Mouse (Mus musculus): ENCODE measurements around the gene Mmp14.

The Mmp14 gene

DNA sequence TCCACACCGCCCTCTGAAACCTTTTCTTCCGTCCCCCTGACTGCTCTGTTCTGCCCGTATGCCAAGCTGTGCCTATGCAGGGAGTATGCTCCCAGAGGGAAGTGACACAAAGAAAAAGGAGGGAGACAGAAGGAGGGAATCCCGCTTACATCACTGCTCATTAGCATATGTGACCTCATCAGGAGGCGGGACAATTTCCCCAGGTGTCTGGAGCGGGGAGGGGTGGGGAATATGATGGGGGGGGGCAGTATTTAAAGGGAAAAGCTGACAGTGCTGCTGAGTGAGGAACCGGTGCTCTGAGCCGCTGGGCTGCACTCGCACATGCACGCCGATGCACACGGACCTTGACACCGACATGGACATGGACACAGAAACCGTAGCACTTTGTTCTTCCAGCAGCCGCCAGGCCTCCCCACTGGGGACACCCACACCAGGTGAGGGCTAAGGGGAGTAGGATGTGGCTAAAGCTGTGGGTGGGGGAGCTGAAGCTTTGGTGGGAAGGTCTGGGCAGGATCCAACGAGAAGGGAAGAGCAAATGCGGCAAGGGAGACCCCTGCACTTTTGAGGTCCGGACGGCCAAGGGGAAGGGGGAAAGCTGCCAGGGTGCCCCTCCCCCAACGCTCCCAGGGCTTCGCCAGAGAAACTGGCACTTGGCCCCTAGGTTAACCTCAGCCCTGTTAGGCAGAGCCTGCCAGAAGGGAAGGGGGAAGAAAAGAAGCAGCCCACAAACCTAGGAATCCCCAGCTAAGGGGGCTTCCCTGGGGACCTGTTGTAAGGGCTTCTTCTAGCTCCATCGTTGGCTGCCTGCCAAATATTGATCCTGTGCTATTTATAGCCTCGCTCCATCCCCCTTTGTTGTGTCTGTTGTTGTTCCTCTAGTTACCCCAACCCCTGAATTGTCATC, 44.8 kb downstream of the Mmp14 start, which contains the start of gene Rem2:
Gene Rem2, plus strand, starts transcription at position 160 of the 904 bp plus-strand sequence.
- DNase-seq (ENCODE audit: low spot score): no peak

DNA sequence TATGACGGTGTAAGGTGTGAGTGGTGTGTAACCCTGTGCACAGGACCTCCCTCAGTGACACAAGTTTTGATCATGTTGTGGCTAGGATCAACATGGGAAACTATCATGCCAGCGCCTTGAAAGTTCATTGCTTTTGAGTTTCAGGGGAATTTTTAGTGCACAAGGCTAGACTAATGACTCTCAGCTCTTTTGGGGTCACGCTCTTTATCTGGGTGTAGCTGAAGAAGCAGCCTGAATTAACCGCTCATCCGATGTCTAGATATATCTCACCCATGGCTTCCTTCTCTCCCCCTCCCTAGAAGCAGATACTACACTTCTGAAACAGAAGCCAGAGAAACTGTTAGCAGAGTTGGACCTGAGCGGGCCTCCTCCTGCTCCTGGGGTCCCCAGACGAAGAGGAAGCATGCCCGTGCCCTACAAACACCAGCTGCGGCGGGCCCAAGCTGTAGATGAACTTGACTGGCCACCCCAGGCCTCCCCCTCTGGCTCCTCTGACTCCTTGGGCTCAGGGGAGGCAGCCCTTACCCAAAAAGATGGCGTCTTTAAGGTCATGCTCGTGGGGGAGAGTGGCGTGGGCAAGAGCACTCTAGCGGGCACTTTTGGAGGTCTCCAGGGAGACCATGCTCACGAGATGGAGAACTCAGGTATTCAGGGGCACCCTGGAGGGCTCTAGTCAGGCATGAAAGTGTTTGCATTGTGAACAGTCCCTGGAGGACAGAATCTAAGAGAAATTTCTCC, 45.9 kb downstream of the Mmp14 start:
- no peak for DNase-seq (ENCODE audit: low spot score)

DNA sequence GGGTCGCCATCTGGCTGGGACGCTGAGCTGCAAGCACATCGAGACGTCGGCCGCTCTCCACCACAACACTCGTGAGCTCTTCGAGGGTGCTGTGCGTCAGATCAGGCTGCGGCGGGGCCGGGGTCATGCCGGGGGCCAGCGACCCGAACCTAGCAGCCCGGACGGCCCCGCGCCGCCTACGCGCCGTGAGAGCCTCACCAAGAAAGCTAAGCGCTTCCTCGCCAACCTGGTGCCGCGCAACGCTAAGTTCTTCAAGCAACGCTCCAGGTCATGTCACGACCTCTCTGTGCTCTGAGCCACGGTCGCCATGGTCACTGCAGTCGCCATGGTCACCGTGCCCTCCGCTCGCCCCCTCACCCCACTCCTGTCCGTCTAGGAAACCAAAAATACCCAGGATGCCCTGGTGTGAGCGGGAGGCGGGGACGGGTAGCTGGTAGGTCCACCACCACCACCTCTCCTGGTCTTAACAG, 48.1 kb downstream of the Mmp14 start:
- peak; percentile 23 for DNase-seq (ENCODE audit: low spot score)

DNA sequence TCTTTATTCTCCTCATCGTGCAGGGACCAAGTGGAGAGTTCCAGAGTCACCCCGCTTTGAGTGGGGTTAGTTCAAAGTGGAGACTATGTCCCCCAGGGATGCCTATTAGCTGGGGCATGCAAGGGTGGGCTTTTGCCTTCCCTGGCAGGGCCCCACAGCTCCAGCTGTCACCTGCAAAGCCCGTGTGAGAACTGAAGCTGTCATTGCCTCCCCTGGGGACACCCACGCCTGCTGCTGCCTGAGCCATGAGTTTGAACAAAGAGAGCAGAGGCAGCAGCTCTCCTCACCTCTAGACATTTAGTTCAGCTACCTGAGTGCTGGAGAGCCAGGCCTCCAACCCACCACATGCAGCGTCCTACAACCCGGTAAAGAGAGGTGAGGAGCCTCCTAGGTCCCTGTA, 49.3 kb downstream of the Mmp14 start:
- no peak for DNase-seq (ENCODE audit: low spot score)

DNA sequence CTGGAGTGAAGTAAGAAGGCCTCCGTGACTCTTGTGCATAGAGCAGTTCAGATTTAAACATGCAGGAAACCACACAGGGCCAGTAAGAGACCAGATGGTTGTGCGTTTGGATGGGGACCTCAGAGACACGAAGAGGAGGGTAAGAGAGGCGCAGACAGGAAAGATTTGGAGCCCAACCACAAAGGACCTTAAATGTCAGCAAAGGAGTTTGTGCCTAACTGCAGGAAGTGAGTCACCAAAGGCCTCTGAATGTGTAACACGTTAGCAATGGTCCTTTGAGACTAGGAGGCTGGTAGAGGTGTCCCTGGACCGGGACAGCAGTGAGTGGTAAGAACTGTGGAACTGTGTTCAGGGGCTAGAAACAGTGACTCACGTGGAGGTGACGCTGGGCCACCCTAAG, 50.0 kb downstream of the Mmp14 start:
- no peak for DNase-seq (ENCODE audit: low spot score)

DNA sequence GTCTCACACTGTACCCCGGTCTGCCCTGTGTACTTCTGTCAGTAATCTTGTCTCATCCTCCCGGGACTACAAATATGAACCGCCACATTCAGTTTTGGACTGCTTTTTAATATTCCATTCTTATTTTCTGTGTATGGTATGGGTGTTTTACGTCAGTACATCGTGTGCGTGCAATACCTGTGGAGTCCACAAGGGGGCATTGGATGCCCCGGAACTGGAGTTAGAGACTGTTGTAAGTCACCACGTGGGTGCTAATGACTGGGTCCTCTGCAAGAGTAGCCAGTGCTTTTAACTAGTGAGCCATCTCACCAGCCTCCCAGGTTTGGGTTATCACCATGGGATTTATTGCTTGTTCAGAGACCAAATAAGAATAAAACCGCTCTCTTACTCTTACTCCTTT, 51.1 kb downstream of the Mmp14 start:
- DNase-seq (ENCODE audit: low spot score): no peak

DNA sequence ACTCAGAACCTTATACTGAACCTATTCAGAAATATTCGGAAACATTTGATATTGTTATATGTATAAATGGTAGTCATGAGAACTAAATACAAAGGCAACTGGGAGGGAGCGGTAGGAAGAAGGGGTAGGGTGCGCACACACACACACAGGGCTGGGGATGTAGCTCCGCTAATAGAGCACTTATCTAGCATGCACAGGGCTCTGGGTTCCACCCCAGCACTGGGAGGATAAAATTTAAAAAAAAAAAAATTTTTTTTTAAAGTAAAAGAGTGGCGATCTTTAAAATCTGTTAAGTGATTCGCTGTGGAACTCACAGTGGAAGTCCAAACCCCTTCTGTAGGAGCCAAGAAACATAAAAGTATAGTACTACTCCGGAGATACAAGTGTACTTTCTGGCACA, 54.5 kb downstream of the Mmp14 start:
- DNase-seq (ENCODE audit: low spot score): no peak

DNA sequence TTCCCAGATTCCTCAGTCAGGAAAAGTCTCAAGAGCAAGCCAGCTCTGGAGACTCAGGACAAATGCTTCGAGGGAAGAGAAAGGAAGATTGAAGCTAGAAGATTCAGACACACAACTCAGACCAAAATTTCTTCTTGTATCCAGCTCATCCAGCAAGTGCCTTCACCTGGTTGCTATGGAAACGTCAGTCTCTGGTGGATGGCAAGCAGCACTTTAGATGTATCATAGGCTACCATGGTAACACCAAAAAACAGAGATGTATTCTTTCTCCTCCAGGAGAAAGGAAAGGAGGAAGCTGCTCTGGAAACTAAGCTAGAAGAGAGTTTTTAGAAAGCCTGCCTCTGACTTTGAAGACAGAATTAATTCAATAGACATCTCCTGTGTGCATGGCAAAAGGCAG, 56.3 kb downstream of the Mmp14 start:
- no peak for DNase-seq (ENCODE audit: low spot score)

DNA sequence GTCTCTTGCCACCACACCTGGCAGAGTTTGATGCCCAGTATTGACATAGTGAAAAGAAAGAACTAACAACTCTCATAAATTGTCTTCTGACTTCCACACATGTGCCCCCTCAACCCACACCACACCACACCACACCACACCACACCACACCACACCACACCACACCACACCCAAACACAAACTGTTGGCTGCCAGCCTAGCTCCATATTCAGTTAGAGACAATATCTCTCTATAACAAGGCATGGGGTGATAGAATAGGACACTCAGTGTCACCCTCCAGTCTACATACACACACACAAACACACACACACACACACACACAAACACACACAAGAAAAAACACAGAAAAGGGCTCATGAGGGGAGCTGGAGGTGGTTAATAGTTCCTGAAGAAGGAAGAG, 56.9 kb downstream of the Mmp14 start:
- no peak for DNase-seq (ENCODE audit: low spot score)

DNA sequence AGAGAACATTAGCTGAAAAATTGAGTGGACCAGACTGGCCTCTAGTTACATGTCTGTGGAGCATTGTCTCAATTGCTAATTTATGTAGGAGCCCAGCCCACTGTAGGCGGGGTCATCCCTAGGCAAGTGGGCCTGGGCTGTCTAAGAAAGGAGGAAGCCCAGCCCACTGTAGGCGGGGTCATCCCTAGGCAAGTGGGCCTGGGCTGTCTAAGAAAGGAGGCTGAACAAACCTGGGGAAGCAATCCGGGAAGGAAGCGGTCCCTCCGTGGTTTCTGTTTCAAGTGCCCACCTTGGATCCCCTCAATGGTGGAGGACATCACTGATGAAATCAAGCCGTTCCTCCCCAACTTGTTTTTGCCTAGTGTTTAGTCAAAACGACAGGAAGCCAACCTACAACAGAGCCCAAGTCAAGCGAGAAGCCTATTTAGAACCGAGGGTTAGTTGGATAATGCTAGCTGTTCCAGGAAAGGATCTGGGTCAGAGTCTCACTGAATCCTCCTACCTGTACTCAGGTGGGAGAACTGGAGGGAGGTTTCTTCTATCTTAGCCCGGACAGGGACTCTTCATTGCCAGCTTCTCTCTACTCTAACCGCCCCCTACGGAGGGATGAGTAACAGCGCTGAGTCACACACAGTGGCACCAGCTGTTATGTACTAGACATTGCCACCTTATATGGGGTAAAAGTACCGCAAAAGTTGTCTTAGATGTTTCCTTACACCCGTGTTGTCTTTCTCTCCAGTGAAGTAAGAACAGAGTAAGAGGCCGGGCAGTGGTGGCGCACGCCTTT, 61.1 kb downstream of the Mmp14 start:
- DNase-seq (ENCODE audit: low spot score): no peak

DNA sequence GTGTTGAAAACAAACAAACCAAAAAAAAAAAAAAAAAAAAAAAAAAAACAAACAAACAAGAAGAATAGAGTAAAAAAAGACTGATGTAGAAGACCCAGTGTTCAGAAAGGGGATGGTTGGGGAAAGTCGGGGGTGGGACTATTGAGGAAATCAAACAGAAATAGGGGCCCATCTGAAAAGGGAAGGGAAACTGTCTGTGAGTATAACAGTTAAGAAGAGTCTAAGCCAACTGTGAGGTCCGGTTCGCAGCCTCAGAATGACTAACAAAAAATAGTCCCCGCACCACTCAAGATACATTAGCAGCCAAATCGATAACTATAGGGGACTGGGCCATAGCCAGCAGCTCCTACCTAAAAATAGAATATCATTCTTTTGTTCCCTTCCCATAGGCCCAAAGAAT, 61.8 kb downstream of the Mmp14 start:
- no peak for DNase-seq (ENCODE audit: low spot score)

DNA sequence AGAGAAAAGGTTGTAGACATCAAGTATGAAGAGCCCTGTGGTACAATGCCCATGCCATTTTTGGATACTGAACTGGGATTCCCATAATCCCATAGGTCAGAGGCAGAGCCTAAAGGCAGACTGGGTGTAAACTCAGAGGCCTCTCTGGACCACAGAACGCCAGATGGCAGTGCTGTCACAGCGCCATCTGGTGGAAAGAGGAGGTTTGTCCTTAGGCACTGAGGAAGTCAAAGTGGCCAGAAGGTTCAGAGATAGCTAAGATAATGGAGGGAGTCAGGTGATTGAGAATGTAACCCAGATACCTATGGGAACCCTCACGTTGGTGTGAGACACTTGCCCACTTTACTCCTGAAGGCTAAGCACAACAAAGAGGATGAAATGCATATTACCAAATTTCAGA, 62.8 kb downstream of the Mmp14 start:
- DNase-seq (ENCODE audit: low spot score): no peak
